Mouse (Mus musculus): ENCODE data around the gene Nxph4.

Gene Nxph4

DNA sequence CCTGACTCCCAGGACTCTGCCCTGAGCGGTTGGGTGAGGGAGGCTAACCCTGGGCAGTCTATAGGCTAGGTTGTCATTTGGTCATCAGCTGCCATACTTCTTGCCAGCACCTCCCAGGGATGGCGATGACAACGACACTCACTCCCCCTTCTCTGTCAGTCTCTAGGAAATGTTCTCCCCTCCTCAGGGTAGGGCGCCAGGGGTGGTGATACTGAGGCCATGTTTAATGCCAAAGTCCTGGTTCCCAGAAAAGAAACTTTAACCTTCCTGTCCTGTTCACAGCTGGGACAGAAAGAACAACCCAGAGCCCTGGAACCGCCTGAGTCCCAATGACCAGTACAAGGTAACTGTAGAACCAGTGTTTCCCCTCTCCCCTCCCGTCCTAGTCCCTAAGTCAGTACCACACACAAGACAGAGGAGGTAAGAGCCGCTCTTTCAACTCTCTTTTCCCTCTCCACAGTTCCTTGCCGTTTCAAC lies 18.3 kb downstream of the Nxph4 start:
- no peak for DNase-seq (ENCODE audit: low spot score in 2 of 2)

DNA sequence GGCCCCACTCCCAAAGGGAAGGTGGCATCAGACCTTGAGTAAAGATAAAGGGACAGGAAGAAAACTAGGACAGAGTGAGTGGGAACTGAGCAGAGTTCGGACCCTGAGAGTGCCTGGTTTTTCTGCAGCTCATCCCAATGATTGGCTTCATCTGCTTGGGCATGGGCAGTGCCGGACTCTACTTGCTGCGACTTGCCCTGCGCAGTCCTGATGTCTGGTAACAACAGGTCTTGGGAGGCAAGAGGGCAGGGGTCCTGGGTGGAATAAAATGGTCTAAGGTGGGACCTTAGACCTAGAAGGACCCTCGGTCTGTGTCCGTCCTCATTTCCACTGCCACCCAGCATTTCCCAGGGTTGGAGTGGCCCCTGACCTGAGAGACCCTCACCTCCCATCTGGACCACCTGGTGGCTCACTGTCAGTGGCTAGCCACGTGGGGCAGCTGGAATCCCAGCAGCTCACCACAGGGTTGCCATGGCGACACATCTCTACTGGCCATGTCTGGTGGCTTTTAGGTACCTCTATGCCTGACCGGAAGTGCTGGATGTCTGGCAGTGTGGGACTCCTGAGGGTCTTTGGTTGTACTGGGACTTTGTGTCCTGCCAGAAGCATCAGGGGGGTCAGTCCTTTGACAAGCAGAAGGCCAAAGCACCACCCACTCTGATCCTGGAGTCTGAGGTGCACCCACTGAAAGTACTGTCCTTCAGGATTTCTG lies 18.9 kb downstream of the Nxph4 start:
- DNase-seq (ENCODE audit: low spot score in 2 of 2): no peak

GRCm38 (mm10) chr10:127514764-127515163 lies 19.6 kb downstream of the Nxph4 start, which contains the start of gene Ndufa4l2:
Ndufa4l2 (plus strand) TSS chr10:127514967.
- no peak for DNase-seq (ENCODE audit: low spot score in 2 of 2)

GRCm38 (mm10) chr10:127514111-127514698 lies 20.2 kb downstream of the Nxph4 start:
- DNase-seq (ENCODE audit: low spot score in 2 of 2): no peak

GRCm38 (mm10) chr10:127513501-127514091 lies 20.8 kb downstream of the Nxph4 start:
- DNase-seq (ENCODE audit: low spot score in 2 of 2): no peak

DNA sequence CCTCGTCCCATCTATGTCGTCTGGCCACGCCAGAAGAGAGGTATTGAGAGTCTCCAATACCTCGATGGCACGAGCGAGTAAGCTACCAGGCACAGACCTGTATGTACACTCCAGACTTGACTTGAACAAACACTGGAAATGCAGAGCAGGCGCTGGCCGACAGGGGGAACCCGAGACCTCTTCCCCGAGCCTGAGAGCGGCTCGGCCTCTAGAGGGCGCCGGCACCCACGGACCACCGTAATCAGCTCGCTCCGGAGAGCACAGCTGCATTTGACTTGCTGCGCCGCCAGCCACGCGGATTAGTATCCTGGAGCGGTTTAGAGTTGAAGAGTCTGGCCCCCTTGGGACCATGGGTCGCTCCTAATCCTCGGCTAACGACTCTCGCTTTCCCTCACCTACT lies 21.5 kb downstream of the Nxph4 start:
- peak; percentile 83 to 98 for DNase-seq (ENCODE audit: low spot score in 2 of 2)

GRCm38 (mm10) chr10:127512307-127512666 lies 22.1 kb downstream of the Nxph4 start:
- DNase-seq (ENCODE audit: low spot score in 2 of 2): no peak

DNA sequence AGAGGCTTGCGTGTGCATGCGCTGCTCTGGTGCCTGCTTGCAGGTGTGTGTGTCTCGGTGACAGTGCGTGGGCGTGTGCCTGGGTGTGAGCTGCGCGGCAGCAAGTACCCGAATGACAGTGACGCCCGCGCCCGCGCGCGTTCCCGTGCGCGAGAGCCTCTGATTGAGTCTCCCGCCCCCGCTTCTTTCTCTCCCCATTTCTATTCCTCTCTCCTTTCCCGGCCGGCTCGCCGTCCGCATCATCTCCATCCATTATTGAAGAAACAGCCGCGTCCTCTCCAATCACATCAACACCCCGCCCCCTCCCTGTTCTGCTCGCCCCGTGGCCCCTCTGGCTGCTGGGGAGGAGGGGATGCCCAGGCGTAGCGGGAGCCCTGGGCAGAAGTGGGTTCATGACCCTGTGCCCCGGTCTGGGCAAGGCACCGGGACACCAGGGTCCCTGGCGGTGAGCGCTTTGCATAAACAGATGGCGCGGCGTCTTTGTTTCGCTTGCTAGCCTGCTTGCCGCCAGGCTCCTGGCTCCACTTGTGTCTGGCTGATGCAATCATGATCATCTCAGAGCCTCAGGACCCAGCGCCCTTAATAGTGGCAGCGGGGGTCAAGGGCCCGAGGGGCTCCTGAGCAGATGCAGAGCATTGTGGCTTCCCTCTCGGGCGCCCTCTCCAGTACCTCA lies 22.6 kb downstream of the Nxph4 start:
- peak; percentile 87 to 89 for DNase-seq (ENCODE audit: low spot score in 2 of 2)

GRCm38 (mm10) chr10:127510895-127511617 lies 23.3 kb downstream of the Nxph4 start:
- DNase-seq (ENCODE audit: low spot score in 2 of 2): no peak

- DNase-seq (ENCODE audit: low spot score in 2 of 2): no peak
Observed at GRCm38 (mm10) chr10:127509837-127510701, 24.3 kb downstream of the Nxph4 start.

- peak; percentile 53 to 83 for DNase-seq (ENCODE audit: low spot score in 2 of 2)
Observed at GRCm38 (mm10) chr10:127509051-127509836, 25.1 kb downstream of the Nxph4 start.

DNA sequence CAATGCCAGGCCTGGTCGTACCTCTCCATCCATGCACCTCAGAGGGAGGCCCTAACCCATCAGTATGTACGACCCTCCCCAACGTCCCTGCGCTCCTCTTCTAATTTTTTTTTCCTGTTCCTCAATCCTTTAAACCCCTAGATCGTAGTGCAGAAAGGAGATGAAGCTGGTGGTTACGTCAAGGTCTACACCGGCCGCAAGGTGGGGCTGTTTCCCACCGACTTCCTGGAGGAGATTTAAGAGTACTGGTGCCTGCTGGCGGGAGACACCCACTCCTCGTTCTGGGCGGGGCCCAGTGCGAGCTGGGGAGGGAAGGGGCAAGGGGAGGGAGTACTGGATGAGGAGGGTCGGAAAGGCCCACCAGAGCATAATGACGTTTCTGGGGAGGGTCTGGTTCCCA lies 26.1 kb downstream of the Nxph4 start:
- DNase-seq (ENCODE audit: low spot score in 2 of 2): peak in 1 of 2 experiments; percentile 74

DNA sequence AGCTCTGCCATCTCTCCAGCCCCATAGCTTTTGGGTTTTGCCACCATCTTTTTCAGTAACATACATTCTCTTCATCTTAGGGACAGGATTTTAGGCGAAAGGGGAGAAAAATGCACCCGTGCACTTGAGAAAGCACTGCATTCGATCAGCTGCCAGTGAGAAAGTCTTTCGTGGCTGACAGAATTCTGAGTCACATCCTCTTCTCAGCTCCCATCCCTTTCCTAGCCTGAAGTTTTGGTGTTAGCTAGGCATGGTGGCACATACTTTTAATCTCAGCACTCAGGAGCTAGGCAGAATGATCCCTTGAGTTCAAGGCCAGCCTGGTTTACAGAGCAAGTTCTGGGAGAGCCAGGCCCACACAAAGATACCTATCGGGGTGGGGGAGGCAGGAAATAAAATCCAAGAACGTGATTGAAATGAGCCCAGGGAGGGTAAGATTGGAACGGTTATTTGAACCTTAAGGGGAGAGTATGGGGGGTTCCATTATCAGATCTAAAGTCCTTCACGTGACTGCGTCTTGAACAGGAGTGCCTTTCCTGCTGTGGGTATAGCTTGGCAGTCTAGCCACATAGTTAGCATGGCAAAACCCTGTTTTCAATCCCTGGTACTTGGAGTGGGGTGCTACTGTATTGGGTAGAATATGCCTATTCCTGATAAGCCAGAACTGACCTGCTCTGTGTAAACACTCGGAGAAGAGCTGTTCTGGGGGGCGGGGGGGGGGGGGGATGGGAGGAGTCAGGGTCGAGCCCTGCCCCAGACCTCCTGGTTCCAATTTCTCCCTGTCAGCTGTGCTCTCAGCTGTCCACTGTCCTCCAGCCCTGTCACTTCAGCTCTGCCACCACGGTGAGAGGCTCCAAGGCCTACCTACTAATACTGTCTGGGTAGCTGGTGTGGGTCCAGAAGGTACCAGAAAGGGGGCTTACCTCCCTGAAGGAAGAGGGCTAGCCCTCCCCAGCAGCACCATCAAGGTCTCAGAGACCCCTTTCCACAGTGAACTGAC lies 33.2 kb downstream of the Nxph4 start, which contains the start of gene Stac3:
Stac3 (plus strand) TSS at position 793 of the 1,000 bp plus-strand sequence.
- no peak for DNase-seq (ENCODE audit: low spot score in 2 of 2)

DNA sequence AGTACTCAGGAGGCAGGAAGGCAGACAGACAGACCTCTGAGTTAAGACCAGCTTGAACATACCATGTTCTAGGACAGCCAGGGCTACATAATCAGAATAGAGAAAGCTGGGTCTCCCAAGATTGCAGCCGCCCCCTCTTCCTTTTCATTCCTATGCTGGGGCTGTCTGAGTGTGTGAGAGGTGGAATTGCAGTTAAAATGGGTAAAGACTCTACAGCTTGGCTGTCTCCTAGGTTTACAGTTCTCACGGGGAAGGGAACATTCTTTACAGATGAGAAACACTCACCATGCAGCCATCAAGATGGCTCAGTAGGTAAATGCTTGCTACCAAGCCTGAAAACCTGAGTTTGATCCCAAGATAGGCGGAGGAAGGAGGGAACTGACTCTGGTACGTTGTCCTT lies 34.3 kb downstream of the Nxph4 start:
- no peak for DNase-seq (ENCODE audit: low spot score in 2 of 2)

GRCm38 (mm10) chr10:127499516-127499915 lies 34.8 kb downstream of the Nxph4 start:
- DNase-seq (ENCODE audit: low spot score in 2 of 2): no peak

DNA sequence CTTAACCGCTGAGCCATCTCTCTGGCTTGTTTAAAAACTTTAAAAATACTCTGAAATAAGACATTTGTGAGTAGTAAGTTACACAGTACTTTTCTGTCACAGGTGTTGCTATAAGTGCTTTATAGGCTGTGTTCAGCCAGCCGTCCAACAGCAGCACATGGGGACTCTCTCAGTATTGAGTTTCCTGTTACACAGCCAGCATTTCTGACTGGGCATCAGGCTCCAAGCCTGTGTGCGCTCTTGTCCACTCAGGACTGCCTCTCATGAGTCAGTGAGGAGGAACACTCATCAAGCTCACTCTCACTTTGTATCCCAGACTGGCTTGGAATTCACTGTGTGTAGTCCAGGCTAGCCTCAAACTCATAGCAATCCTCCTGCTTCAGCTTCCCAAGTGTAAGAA lies 38.2 kb downstream of the Nxph4 start:
- DNase-seq (ENCODE audit: low spot score in 2 of 2): no peak

DNA sequence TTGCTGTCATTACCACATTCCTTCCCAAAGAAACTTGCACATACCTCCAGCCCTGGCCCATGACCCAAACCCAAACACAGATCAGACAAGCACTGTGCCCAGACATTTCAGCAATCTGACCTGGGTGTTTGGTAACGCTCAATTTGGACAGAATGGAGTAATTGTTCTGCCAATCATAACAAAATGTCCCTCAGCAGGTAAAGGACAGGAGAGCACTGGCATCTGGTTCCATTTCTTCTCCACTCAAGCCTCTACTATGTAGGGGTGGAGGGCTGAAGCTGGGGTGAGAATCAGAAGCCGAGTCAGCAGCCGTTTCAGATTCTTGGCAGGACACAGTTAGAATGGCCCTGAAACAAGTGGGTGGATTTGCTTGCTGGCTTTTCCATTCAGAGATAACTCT lies 42.2 kb downstream of the Nxph4 start:
- no peak for DNase-seq (ENCODE audit: low spot score in 2 of 2)

DNA sequence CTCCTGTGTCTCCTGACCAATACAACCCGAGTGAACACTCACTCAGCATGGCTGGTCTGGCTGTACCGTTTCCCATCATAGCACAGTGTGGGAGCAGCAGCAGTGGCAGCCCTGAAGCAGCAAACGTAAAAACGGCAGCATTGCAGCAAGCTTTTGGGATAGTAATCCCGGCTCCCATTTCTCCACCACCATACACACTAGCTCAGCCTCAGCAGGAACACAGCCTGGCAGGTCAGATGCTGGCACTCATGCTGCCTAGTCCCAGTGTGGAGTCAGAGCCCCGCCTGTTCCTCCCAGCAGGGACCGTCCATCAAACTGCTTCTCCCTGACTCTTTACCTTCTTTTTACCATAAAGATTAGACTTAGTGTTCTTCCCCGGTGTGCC lies 43.2 kb downstream of the Nxph4 start:
- no peak for DNase-seq (ENCODE audit: low spot score in 2 of 2)

All from left cerebral cortex, adult 9 months (tissue).